Mouse (Mus musculus): Measurements from ENCODE around the gene Klhl20.
"Not testable (repeated sequence)": the region's sequence is repeated elsewhere in the genome, so short reads cannot be mapped to it uniquely, and the experiment has no call there.

Gene Klhl20

GRCm38 (mm10) chr1:161130726-161131664 is at the start of gene Klhl20:
Klhl20 (minus strand) TSS chr1:161131511.
- peak; percentile 91 to 95 for DNase-seq

- peak; percentile 54 to 68 for DNase-seq
Observed at GRCm38 (mm10) chr1:161180674-161181073, 49.4 kb upstream of the Klhl20 start.

- DNase-seq, result peak; percentile 81 to 84
Observed at GRCm38 (mm10) chr1:161170651-161171050, 39.3 kb upstream of the Klhl20 start.

- DNase-seq, result no peak
Observed at GRCm38 (mm10) chr1:161160266-161160665, 29.0 kb upstream of the Klhl20 start.

GRCm38 (mm10) chr1:161159214-161159613 is 27.9 kb upstream of the Klhl20 start, which contains the start of gene Tex50:
Tex50 (minus strand) TSS chr1:161159314.
- no peak for DNase-seq

- DNase-seq, result no peak
Observed at GRCm38 (mm10) chr1:161156546-161156945, 25.2 kb upstream of the Klhl20 start.

GRCm38 (mm10) chr1:161151098-161151497 is 19.8 kb upstream of the Klhl20 start:
- no peak for DNase-seq

- no peak for DNase-seq
Observed at GRCm38 (mm10) chr1:161147888-161148287, 16.6 kb upstream of the Klhl20 start.

GRCm38 (mm10) chr1:161145611-161146010 is 14.3 kb upstream of the Klhl20 start:
- not testable (repeated sequence) for DNase-seq

- no peak for DNase-seq
Observed at GRCm38 (mm10) chr1:161143216-161143615, 11.9 kb upstream of the Klhl20 start.

GRCm38 (mm10) chr1:161142531-161143159 is 11.3 kb upstream of the Klhl20 start, which contains the start of gene Ankrd45:
Ankrd45 (plus strand) TSS chr1:161142691.
- peak; percentile 18 to 47 for DNase-seq

- no peak for DNase-seq
Observed at GRCm38 (mm10) chr1:161140026-161140762, 8.9 kb upstream of the Klhl20 start.

GRCm38 (mm10) chr1:161139496-161139895 is 8.2 kb upstream of the Klhl20 start:
- no peak for DNase-seq

- DNase-seq, result no peak
Observed at GRCm38 (mm10) chr1:161126461-161126860, 4.8 kb downstream of the Klhl20 start.

GRCm38 (mm10) chr1:161122661-161123418 is 8.5 kb downstream of the Klhl20 start:
- no peak for DNase-seq

GRCm38 (mm10) chr1:161114591-161114990 is 16.7 kb downstream of the Klhl20 start:
- DNase-seq, result no peak

GRCm38 (mm10) chr1:161109216-161109615 is 22.1 kb downstream of the Klhl20 start:
- DNase-seq, result no peak

GRCm38 (mm10) chr1:161103842-161104241 is 27.5 kb downstream of the Klhl20 start:
- no peak for DNase-seq

GRCm38 (mm10) chr1:161099721-161100405 is 31.4 kb downstream of the Klhl20 start:
- DNase-seq, result no peak

- no peak for DNase-seq
Observed at GRCm38 (mm10) chr1:161077243-161077642, 54.1 kb downstream of the Klhl20 start.

GRCm38 (mm10) chr1:161076238-161076637 is 55.1 kb downstream of the Klhl20 start:
- no peak for DNase-seq

GRCm38 (mm10) chr1:161071272-161071620 is 60.1 kb downstream of the Klhl20 start:
- DNase-seq, result no peak

Measured in thymus, postnatal 36 days (tissue).